Mouse (Mus musculus) frontal cortex, postnatal 14 days (tissue): Measurements from ENCODE around the gene Nab2.

Experiments used
- DNase-seq, 2 experiments: peaks; one replicate each; pipeline ENCODE4 v3.0.0; 2022; ENCODE audit warnings: low spot score in 2 of 2

Nab2 gene

DNA sequence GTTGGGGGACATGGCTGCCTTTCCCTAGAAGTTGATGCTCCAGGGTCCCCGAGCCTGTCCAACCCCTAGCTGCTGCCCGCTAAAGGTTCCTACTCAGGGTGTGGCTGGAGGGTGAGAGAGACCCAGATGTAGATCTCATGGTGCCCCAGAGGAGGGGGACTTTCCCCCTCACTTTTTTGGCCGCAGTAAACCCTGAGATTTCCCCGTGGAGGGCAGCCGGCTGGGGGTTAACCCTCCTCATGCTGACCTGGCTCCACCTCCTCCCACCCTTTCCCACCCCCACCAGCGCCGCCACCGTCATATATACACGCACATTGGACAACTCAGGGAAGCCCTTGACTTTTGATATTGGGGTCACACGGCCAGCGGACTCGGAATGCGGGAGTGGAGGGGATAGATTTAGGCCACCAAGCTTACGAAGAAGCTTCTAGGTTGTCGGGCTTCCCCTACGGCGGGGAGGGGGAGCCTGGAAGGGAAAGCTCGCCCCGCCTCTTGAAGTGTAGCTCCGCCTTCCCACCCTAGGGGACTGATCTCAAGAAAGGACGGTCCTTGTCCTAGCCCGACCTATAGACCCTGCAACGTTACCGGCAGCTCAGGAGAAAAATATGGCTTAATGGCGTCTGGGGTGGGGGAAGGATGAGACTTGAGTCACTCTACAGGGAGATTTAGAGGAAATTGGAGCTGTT is 24.7 kb downstream of the Nab2 start:
- DNase-seq: peak in 1 of 2 experiments; percentile 30

DNA sequence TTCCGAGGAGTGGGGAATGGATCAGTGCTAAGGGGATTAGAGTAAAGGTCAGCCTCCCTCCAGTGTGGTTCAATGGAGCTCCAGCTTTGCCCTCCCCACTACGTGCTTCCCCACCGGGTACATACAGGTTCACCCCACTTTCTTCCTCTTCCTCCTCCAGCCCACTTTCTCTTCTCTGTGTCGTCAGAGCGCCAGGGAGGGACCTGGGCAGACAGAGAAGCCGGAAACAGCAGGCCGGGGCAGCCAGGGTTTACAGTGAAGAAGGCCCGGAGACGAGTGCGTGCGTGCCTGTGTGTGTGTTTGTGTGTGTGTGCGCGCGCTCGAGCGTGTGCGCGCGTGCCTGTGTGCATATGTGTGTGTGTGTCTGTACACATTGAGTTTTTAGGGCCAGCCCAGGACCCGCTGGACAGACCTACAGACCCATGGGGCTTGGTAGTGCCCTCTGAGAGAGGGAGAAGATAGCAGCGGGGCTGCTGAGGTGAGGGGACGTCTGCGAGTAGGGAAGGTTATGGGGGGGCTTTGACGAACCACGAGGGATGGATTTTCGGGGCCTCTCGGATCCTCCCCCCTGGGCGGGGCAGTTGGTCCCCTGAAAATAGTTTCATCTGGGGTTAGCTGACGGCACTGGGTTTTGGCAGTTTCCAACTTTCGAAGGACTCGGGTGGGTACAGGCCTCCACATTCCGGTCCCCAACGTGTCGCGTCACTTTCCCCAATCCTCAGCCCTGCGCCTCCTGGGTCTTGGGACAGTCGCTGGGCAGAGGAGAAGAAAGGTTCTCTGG is 25.4 kb downstream of the Nab2 start, which contains the start of gene Stat6:
Gene Stat6, plus strand, starts transcription at position 215 of the 781 bp plus-strand sequence.
- no peak for DNase-seq

DNA sequence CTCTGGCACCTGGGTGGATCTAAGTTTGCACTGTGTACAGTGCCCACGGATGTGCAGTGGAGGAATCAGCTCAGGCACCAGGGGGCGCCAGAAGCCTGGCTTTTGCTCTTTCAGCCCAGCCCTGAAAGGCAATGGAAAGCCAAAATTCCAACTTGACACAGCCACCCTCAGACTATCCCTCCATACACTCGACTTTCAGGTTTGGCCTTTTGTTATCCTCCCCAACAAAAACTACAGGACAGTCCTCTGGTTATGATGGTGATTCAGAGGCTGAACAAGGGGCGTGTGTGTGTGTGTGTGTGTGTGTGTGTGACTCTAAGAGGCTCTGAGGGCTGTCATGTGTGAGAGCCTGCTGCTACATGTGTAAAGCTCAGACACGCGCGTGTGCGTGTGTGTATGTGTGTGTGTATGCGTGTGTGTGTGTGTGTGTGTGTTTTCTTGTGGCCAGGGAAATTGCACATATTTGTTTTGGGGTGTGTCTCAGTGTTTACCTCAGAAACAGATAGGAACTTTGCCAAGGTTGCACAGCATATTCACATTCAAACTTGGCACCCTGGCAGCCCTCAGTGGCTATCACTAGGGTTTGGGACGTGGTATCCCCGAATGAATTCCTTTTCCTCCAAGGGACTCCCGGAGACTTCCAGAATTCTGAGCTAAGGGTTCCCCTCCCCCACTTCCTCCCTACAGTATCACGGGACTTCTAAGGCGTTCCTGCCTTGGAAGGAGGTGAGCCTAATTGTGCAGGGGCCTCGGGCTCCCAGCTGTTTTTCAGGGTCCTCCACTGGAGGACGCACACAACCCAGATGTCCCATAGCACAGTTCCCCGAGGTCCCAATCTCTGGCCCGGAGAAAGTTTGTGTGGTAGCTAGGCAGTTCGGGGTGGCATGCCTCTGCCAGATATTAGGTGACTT is 26.3 kb downstream of the Nab2 start:
- DNase-seq: peak in 1 of 2 experiments; percentile 82

- no peak for DNase-seq
Measured at GRCm38 (mm10) chr10:127640421-127640820, 27.9 kb downstream of the Nab2 start.

- no peak for DNase-seq
Measured at GRCm38 (mm10) chr10:127632668-127633271, 35.6 kb downstream of the Nab2 start.

- DNase-seq: no peak
Measured at GRCm38 (mm10) chr10:127631261-127632214, 36.8 kb downstream of the Nab2 start.

- DNase-seq: no peak
Measured at GRCm38 (mm10) chr10:127626433-127626832, 41.9 kb downstream of the Nab2 start.

- DNase-seq: no peak
Measured at GRCm38 (mm10) chr10:127623439-127624216, 44.7 kb downstream of the Nab2 start.

DNA sequence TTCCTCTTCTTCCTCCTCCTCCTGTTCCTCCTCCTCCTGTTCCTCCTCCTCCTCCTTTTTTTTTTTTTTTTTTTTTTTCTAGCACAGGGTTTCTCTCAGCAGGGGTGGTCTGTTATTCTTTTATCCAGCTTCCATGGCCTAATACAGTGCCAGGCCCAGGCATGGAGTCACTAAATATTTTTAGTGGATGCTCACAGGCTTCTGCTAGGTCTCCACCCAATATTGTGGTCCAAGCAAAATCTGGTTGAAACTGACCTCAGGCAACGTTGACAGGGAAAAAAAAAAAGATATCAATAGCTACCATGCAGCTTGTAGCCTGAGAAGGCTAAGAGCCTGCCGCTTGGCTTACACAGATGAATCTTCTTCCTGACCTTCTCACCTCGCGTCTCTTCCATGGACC is 45.7 kb downstream of the Nab2 start:
- DNase-seq: no peak

- DNase-seq: no peak
Measured at GRCm38 (mm10) chr10:127622057-127622392, 46.3 kb downstream of the Nab2 start.

GRCm38 (mm10) chr10:127621191-127622056 is 46.9 kb downstream of the Nab2 start:
- peak; percentile 83 to 86 for DNase-seq

GRCm38 (mm10) chr10:127620406-127621190 is 47.8 kb downstream of the Nab2 start, which contains the start of gene Lrp1:
Lrp1 (minus strand) TSS chr10:127621148.
- no peak for DNase-seq

- DNase-seq: no peak
Measured at GRCm38 (mm10) chr10:127619941-127620405, 48.4 kb downstream of the Nab2 start.

DNA sequence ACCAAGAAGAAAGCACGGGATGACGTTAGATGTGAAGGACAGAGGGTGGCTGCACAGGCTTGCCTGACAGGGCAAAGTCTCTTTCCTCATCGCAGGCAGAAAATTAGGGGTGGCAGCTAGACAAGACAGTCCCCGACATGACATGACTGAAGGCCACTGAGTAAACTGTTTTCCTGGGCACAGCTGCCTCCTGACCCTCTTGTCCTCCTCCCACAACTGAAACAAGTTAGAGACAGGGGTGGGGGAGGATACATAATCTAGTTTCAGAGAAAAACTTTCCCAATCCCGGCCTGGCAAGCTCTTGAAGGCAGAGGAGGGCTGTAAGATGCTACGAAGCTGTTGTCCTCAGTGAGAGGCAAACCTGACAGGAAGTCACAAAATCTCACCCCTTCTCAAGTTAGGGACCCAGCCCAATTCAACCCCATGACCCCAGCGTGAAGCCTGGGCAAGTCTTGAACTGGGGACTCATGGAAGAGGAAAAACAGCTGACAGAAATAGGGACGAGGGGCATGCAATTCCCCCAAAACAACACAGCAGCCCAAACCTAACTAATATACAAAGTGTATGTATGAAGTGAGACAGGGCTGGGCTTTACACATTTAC is 49.1 kb downstream of the Nab2 start:
- DNase-seq: no peak

GRCm38 (mm10) chr10:127618173-127618572 is 50.2 kb downstream of the Nab2 start:
- DNase-seq: no peak

- no peak for DNase-seq
Measured at GRCm38 (mm10) chr10:127617294-127617693, 51.1 kb downstream of the Nab2 start.

GRCm38 (mm10) chr10:127616261-127616679 is 52.1 kb downstream of the Nab2 start:
- no peak for DNase-seq
